Mouse (Mus musculus): ENCODE measurements around the gene Ankdd1a.

The Ankdd1a gene

GRCm38 (mm10) chr9:65519807-65520504, at the start of gene Ankdd1a:
TSS of gene Ankdd1a (minus strand) at chr9:65520193.
- no peak for DNase-seq (ENCODE audit: extremely low spot score, low read depth, low spot score)

- DNase-seq (ENCODE audit: extremely low spot score, low read depth, low spot score) = no peak
Observed at GRCm38 (mm10) chr9:65569491-65569971, 49.5 kb upstream of the Ankdd1a start.

- no peak for DNase-seq (ENCODE audit: extremely low spot score, low read depth, low spot score)
Observed at GRCm38 (mm10) chr9:65568787-65569186, 48.8 kb upstream of the Ankdd1a start.

GRCm38 (mm10) chr9:65564698-65565097, 44.7 kb upstream of the Ankdd1a start:
- no peak for DNase-seq (ENCODE audit: extremely low spot score, low read depth, low spot score)

GRCm38 (mm10) chr9:65563073-65563472, 43.1 kb upstream of the Ankdd1a start:
- DNase-seq (ENCODE audit: extremely low spot score, low read depth, low spot score) = no peak

GRCm38 (mm10) chr9:65562081-65562506, 42.1 kb upstream of the Ankdd1a start:
- no peak for DNase-seq (ENCODE audit: extremely low spot score, low read depth, low spot score)

GRCm38 (mm10) chr9:65561016-65561415, 41.0 kb upstream of the Ankdd1a start:
- DNase-seq (ENCODE audit: extremely low spot score, low read depth, low spot score) = no peak

- DNase-seq (ENCODE audit: extremely low spot score, low read depth, low spot score) = no peak
Observed at GRCm38 (mm10) chr9:65558806-65559205, 38.8 kb upstream of the Ankdd1a start.

- DNase-seq (ENCODE audit: extremely low spot score, low read depth, low spot score) = no peak
Observed at GRCm38 (mm10) chr9:65556979-65557378, 37.0 kb upstream of the Ankdd1a start.

- no peak for DNase-seq (ENCODE audit: extremely low spot score, low read depth, low spot score)
Observed at GRCm38 (mm10) chr9:65556349-65556748, 36.4 kb upstream of the Ankdd1a start.

- no peak for DNase-seq (ENCODE audit: extremely low spot score, low read depth, low spot score)
Observed at GRCm38 (mm10) chr9:65555621-65556020, 35.6 kb upstream of the Ankdd1a start.

- DNase-seq (ENCODE audit: extremely low spot score, low read depth, low spot score) = no peak
Observed at GRCm38 (mm10) chr9:65555001-65555405, 35.0 kb upstream of the Ankdd1a start.

- DNase-seq (ENCODE audit: extremely low spot score, low read depth, low spot score) = no peak
Observed at GRCm38 (mm10) chr9:65552711-65553110, 32.7 kb upstream of the Ankdd1a start.

GRCm38 (mm10) chr9:65552141-65552540, 32.1 kb upstream of the Ankdd1a start:
- no peak for DNase-seq (ENCODE audit: extremely low spot score, low read depth, low spot score)

GRCm38 (mm10) chr9:65551035-65551434, 31.0 kb upstream of the Ankdd1a start:
- DNase-seq (ENCODE audit: extremely low spot score, low read depth, low spot score) = no peak

- DNase-seq (ENCODE audit: extremely low spot score, low read depth, low spot score) = no peak
Observed at GRCm38 (mm10) chr9:65550079-65550831, 30.3 kb upstream of the Ankdd1a start.

- DNase-seq (ENCODE audit: extremely low spot score, low read depth, low spot score) = no peak
Observed at GRCm38 (mm10) chr9:65549643-65550042, 29.6 kb upstream of the Ankdd1a start.

GRCm38 (mm10) chr9:65549139-65549538, 29.1 kb upstream of the Ankdd1a start:
- DNase-seq (ENCODE audit: extremely low spot score, low read depth, low spot score) = no peak

GRCm38 (mm10) chr9:65548311-65548710, 28.3 kb upstream of the Ankdd1a start:
- no peak for DNase-seq (ENCODE audit: extremely low spot score, low read depth, low spot score)

- no peak for DNase-seq (ENCODE audit: extremely low spot score, low read depth, low spot score)
Observed at GRCm38 (mm10) chr9:65547844-65548243, 27.9 kb upstream of the Ankdd1a start.

- DNase-seq (ENCODE audit: extremely low spot score, low read depth, low spot score) = no peak
Observed at GRCm38 (mm10) chr9:65547111-65547510, 27.1 kb upstream of the Ankdd1a start.

GRCm38 (mm10) chr9:65546413-65546695, 26.4 kb upstream of the Ankdd1a start:
- no peak for DNase-seq (ENCODE audit: extremely low spot score, low read depth, low spot score)

All from hindlimb bud, embryonic 11.5 days (tissue).